Mouse (Mus musculus): ENCODE results near the gene Arid3a.
A peak's percentile ranks its signal among the peaks of the same experiment; 100 is the strongest.

The Arid3a gene

GRCm38 (mm10) chr10:79925785-79926490, 905 bp upstream of the Arid3a start:
- no peak for DNase-seq (ENCODE audit: low read depth in 1 of 2, low spot score in 2 of 2)

GRCm38 (mm10) chr10:79927324-79928029, 634 bp downstream of the Arid3a start:
- no peak for DNase-seq (ENCODE audit: low read depth in 1 of 2, low spot score in 2 of 2)

- peak; percentile 34 to 50 for DNase-seq (ENCODE audit: low read depth in 1 of 2, low spot score in 2 of 2)
Measured at GRCm38 (mm10) chr10:79928030-79928694, 1.3 kb downstream of the Arid3a start.

GRCm38 (mm10) chr10:79928907-79929701, 2.3 kb downstream of the Arid3a start:
- no peak for DNase-seq (ENCODE audit: low read depth in 1 of 2, low spot score in 2 of 2)

GRCm38 (mm10) chr10:79929967-79930825, 3.4 kb downstream of the Arid3a start:
- DNase-seq (ENCODE audit: low read depth in 1 of 2, low spot score in 2 of 2): no peak

GRCm38 (mm10) chr10:79930826-79931186, 4.0 kb downstream of the Arid3a start:
- DNase-seq (ENCODE audit: low read depth in 1 of 2, low spot score in 2 of 2): no peak

- DNase-seq (ENCODE audit: low read depth in 1 of 2, low spot score in 2 of 2): no peak
Measured at GRCm38 (mm10) chr10:79931797-79932196, 5.0 kb downstream of the Arid3a start.

GRCm38 (mm10) chr10:79932736-79933135, 5.9 kb downstream of the Arid3a start:
- no peak for DNase-seq (ENCODE audit: low read depth in 1 of 2, low spot score in 2 of 2)

GRCm38 (mm10) chr10:79933145-79933679, 6.4 kb downstream of the Arid3a start:
- no peak for DNase-seq (ENCODE audit: low read depth in 1 of 2, low spot score in 2 of 2)

- no peak for DNase-seq (ENCODE audit: low read depth in 1 of 2, low spot score in 2 of 2)
Measured at GRCm38 (mm10) chr10:79933861-79934260, 7.0 kb downstream of the Arid3a start.

- DNase-seq (ENCODE audit: low read depth in 1 of 2, low spot score in 2 of 2): no peak
Measured at GRCm38 (mm10) chr10:79934272-79934721, 7.5 kb downstream of the Arid3a start.

- no peak for DNase-seq (ENCODE audit: low read depth in 1 of 2, low spot score in 2 of 2)
Measured at GRCm38 (mm10) chr10:79934794-79935569, 8.1 kb downstream of the Arid3a start.

GRCm38 (mm10) chr10:79936284-79936910, 9.6 kb downstream of the Arid3a start:
- DNase-seq (ENCODE audit: low read depth in 1 of 2, low spot score in 2 of 2): no peak

GRCm38 (mm10) chr10:79936911-79937441, 10.1 kb downstream of the Arid3a start:
- peak; percentile 59 to 66 for DNase-seq (ENCODE audit: low read depth in 1 of 2, low spot score in 2 of 2)

- no peak for DNase-seq (ENCODE audit: low read depth in 1 of 2, low spot score in 2 of 2)
Measured at GRCm38 (mm10) chr10:79937775-79938526, 11.1 kb downstream of the Arid3a start.

GRCm38 (mm10) chr10:79940749-79941148, 13.9 kb downstream of the Arid3a start:
- DNase-seq (ENCODE audit: low read depth in 1 of 2, low spot score in 2 of 2): peak; percentile 73 to 79

- no peak for DNase-seq (ENCODE audit: low read depth in 1 of 2, low spot score in 2 of 2)
Measured at GRCm38 (mm10) chr10:79942988-79943387, 16.1 kb downstream of the Arid3a start.

- DNase-seq (ENCODE audit: low read depth in 1 of 2, low spot score in 2 of 2): no peak
Measured at GRCm38 (mm10) chr10:79943471-79943901, 16.6 kb downstream of the Arid3a start.

Measured in monocyte, adult 2 months (primary cell).